Mouse (Mus musculus): ENCODE results near the gene Tmc2.

Gene Tmc2

DNA sequence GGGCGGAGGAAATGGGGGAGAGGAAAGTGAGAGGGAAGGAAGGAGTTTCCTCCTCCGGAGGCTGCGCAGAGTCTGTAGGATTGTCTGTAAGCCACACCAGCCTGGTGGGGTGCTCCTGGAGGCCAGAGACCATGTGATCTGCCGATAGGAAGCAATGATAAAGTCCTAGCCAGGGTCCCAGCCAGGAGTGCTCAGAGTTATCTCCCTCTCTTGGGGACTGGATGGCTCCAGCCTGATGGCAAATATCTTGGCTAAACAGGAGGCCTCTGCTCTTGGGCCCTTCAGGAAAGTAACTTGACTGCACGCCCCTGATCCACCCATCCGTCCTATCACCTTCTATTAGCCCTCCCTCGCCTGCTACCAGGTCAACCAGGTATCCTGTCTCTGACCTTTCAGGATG is 53.2 kb downstream of the Tmc2 start:
- no peak for DNase-seq (ENCODE audit: extremely low read depth, low read depth)

DNA sequence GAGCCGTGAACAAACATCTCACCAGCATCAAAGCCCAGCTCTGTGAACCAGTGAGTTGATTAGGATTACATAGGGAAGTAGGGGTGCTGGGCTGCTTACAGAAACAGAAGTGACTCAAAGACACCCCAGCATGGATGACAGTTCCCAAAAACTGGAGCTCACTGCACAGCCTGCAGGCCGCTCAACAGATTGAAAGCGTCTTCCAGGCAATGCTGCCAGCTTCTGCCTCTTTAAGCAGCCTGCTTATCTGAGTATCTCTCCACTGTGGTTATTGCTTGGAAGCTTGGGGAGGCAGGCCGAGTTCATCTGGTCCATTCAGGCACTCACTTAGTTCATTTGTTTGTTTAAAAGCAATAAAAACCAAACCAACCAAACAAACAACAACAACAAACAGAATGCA is 61.8 kb downstream of the Tmc2 start:
- DNase-seq (ENCODE audit: extremely low read depth, low read depth) = no peak

DNA sequence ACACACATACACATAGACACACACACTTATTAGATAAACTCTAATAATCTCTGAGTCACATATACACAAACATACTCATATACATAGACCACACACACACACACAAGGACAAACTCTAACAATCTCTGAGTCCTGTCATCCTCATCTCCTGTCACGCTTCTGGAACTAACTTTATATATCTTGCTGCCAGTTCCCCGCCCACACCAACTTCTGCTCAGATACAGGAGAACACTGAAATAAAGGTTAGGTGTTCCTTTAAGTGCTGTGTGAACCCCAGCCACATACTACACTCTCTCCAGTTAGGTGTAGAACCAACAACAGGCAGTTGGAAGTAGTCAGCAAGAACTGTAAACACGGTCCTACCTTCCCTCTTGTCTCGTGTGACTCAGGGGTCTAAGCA is 65.8 kb downstream of the Tmc2 start:
- no peak for DNase-seq (ENCODE audit: extremely low read depth, low read depth)

DNA sequence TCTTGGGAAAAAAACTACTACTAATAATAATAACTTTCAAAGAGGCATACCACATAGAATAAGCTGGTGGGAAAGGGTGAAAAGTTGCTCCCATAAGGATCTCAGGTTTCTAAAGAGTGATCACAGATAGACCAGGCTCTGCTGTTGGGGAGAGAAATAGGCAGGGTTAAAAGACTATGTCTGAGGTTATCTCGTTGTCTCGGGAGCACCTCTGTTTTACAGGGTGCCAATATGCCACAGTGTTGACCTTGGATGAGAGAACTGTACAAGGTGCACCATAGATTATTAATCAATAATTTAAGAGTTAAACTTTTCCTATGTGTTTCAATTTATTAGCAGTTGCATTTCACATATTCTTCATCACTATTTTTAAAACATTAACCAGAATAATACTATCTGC is 66.9 kb downstream of the Tmc2 start:
- no peak for DNase-seq (ENCODE audit: extremely low read depth, low read depth)

DNA sequence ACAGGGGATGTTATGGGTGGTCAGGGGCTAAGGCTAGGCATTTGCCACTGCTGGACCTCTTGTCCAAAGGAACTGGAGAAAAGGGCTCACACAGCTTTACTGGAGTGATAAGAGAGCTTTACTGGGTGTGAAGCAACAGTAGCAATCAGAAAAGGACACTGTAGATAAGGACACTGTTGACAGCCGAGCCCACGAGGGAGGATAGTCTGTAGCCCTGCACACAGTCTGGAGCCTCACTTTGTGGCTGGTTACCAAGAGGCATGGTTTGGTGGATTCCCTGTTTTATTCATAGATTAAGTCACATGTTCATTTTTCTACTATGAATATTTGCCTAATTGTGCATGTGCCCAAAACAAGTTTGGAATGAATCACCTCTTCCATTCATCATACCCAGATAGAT is 67.4 kb downstream of the Tmc2 start:
- DNase-seq (ENCODE audit: extremely low read depth, low read depth) = peak; percentile 55

DNA sequence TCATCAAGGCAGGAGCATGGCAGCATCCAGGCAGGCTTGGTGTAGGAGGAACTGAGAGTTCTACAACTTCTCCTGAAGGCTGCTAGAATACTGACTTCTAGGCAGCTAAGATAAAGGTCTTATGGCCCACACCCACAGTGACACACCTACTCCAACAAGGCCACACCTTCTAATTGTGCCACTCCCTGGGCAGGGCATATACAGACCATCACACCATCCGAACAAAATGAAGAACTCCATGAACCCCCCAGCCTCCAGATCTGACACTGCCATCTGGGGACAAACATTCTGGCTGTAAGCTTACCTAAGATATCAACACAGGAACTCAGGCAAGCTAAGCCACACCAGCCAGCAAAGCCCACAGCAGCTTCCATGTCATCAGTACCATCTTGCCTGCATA is 70.5 kb downstream of the Tmc2 start:
- DNase-seq (ENCODE audit: extremely low read depth, low read depth) = peak; percentile 76

DNA sequence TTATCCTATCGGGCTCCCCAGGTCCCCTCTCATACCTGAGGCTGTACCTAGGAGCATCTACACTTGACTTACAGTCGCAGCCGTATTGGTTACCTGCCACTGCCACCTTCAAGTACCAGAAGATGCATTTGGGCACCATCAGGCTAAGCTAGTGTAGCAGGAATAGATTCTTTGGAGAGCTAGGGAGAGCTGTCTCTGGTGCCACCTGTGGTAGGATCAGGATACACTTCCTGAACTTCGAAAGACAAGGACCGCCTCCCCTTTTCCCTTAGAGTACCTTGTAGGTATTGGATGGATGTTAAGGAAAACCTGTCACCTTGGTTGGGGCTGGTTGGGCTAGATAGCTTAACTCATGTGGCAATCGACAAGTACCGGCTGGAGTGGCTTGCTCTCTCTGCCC is 73.1 kb downstream of the Tmc2 start:
- DNase-seq (ENCODE audit: extremely low read depth, low read depth) = no peak

DNA sequence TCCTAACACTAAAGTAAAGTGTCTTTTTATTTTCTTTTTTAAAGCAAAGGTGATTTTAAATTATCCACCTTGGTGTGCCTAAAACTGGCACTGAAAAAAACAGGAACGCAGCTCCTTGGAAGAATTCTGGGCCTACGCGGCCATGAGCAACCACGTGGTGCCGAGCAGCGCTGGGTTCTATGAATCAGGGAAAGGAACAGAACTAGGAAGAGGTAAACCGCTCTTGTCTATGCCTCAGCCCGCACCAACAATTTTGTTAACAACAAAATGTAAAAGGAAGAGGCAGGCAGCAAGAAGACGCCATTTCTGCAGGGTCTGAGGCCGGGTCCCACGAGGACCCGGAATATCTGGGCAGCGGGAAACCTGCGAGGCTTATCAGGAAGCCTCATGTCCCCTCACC is 78.7 kb downstream of the Tmc2 start:
- no peak for DNase-seq (ENCODE audit: extremely low read depth, low read depth)

DNA sequence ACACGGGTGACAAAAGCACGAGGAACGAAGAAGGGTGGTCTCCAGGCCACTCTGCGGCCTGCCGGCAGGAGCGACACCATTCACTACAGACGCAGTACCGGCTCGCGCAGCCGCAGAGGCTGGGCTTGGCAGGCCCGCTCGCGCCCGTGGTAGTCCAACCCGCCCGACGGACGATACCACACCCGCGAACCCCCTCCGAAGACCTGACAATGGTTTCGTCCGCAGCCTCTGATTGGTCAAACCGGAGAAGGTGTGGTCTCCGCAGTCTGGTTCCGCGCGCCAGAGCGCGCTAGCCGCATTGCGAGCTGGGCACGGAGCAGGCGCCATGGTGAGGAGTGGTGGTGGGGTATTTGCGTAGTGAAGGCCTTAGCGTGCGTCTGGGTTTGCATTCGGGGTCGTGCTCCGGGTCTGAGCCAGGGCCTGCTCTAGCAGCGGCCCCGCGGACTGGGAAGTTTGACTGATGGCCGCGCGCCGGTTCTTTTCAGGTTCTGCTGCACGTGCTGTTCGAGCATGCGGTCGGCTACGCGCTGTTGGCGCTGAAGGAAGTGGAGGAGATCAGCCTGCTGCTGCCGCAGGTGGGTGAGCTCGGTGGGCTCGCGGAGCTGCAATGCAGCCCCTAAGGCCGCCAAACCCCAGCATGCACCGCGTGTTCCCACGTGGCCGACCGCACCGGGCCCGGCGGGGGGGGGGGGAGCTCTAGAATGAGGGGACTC is 79.3 kb downstream of the Tmc2 start, which contains the start of gene Nop56:
TSS of gene Nop56 (plus strand) at position 282 of the 713 bp plus-strand sequence.
- peak; percentile 83 for DNase-seq (ENCODE audit: extremely low read depth, low read depth)

DNA sequence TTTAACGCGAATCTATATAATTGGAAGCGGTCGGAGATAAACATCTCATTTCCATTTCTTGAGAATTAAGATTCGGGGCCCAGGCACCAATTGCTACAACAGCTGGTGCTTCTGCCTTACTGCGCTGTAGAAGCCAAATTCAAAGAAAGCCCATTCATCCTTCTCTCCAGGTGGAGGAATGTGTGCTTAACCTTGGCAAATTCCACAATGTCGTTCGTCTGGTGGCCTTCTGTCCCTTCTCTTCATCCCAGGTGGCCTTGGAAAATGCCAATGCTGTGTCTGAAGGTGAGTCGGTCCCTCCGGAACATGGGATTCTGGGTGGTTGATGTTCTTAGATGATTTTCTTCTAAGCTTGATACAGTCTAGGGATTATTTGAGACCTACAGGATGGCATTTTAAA is 79.9 kb downstream of the Tmc2 start:
- DNase-seq (ENCODE audit: extremely low read depth, low read depth) = no peak

DNA sequence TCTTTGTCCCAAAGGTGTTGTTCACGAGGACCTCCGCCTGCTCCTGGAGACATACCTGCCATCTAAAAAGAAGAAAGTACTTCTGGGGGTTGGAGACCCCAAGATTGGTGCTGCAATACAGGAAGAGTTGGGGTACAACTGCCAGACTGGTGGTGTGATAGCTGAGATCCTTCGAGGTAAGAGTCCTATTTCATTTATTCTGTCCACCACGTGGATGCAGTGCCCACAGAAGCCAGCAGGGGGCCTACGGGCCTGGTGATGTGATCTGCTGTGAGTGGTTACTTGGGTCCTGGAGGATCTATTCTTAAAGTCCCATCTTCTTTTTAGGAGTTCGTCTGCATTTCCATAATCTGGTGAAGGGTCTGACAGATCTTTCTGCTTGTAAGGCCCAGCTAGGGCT is 80.7 kb downstream of the Tmc2 start:
- DNase-seq (ENCODE audit: extremely low read depth, low read depth) = peak; percentile 70

DNA sequence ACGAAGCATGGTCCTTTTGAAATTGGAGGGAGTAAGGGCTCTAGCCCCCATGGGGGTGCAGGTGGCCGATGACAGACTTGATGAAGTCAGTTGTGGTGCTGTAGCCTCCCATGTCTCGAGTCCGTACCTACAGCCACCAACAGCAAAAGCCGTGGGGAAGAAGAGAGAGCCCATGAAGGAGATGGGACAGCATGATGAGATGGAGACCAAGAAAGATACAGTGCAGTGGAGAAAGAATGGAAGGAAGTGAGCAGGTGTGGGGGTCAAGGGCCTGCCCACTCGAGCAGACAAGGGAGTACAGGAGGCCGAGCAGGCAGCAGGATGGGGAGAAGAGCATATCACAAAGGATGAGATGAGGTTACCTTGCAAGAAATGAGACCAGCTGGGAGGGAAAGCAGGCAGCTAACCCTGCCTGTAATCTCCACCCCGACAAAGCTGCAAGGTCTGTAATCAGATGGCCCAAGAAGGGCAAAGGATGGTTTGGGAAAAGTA is 84.7 kb downstream of the Tmc2 start:
- DNase-seq (ENCODE audit: extremely low read depth, low read depth) = no peak

DNA sequence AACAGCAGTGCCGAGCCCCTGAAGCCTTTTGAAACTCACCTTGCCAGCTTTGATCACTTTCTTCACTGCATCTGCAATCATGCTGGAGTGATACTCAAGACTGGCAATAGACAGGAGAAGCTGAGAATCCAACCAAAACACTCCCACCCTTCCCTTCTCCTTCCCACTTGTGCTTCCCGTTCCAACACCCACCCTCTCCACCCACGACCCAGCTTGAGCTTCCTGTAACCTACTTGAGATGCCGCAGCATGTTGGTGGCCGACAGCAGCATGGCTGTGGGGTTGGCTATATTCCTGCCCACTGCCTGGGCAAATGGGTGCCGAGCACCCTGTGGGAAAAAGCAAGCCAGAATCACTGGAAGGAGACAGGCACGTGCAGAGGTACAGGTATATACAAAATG is 85.2 kb downstream of the Tmc2 start:
- DNase-seq (ENCODE audit: extremely low read depth, low read depth) = no peak

DNA sequence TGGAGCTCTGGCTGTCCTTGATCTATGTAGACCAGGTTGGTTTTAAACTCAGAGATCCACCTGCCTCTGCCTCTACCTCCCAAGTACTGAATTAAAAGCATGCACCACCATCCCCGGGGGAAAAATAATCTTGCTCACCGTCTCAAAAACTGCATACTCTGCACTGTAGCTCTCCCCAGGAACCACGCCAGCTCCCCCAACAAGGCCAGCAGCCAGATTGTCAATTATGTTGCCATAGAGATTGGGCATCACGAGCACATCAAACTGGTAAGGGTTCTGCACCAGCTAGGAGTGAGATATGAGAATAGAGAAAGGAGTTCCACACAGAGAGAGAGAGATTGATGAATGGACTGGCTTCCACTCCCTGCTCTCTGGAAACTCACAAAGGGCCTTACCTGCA is 85.8 kb downstream of the Tmc2 start:
- DNase-seq (ENCODE audit: extremely low read depth, low read depth) = no peak

DNA sequence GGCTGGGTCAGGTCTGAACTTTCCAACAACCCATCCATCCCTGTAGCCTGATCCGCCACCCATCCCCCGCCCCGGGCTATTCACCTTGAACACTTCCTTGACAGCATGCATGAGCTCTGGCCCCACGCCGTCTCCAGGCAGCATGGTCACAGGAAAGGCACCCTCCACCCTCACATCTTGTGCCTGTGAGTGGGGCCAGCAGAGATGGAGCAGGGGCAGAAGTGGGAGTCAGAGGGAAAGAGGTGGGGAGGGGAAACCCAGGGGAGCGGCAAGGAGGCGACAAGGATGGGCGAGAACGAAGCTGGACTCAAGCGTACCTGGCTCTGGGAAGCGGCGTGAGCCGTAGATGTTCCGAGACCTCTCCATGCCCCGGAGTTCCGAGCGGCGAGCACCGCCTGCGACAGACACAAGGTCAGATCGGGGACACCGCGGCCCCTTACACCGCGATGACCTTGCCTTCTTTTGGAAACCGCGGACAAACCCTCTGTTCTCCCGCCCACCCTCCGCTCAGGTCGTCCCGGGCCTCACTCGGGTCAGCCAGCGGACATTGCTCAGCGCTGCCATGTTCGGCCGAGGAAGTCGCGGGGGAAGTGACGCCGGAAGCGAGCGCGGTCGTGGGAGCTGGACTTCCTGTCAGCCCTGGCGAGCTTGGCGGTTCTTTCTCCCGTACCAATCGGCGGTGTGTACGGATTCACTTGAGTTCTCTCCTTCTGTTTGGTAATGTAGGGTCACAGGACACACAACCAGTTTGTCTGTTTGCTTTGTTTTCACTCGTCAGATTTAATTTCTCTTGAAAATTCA is 89.1 kb downstream of the Tmc2 start, which contains the start of gene Idh3b:
TSS of gene Idh3b (minus strand) at position 694 of the 801 bp plus-strand sequence.
- peak; percentile 61 for DNase-seq (ENCODE audit: extremely low read depth, low read depth)

DNA sequence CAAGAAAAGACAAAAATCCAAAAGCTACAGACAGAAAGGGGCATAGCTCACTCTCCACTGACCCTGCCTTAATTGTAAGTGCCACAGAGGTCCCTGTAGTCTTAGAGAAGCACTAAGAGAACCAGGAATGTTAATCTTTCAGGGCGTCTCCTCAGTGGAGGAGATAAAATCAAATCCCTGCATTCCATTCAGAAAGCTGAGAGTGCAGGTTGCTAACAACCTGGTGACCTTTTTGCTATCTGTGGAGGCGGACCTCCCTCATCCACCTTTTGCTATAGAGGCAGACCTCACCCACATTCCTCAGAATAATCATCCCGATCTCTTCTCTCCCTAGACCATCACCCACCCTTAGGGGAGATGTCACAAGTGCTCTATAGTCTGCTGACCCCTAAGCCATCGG is 94.1 kb downstream of the Tmc2 start:
- DNase-seq (ENCODE audit: extremely low read depth, low read depth) = no peak

DNA sequence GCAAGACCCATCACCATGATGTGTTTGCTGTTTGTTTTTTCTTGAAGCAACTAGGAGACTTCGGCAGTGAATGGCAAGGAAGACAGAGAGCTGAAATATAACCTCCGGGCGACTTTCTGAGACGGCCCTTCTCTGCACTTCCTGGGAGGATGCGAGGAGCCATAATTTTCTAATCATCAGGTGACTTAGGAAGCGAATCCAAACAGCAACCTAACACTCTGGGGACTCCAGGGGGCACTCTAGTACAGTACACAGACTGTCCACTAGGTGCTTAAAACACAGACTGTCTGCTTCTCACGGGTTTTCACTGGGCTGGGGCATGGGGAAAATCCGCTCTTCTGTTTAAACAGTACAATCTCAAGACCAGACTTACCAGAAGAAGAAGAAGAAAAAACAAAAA is 96.4 kb downstream of the Tmc2 start:
- no peak for DNase-seq (ENCODE audit: extremely low read depth, low read depth)

DNA sequence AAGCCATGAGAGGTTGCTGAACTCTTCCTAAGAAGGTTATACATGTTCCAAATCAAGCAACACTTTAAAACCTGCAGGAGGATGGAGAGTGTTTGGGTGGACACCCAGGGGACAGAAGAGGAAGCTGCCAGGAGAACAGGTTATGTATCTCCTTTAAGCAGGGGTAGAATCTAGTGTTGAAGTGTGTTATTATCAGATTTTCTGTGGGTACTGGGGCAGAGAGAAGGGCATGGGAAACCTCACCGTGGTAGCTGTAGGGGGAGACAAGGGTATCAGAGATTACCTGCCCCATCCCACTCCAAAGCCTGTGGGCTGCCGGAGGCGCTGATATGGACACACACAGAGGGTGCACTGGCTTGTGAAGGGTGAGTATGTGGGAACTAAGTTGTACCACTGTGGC is 98.0 kb downstream of the Tmc2 start:
- no peak for DNase-seq (ENCODE audit: extremely low read depth, low read depth)

DNA sequence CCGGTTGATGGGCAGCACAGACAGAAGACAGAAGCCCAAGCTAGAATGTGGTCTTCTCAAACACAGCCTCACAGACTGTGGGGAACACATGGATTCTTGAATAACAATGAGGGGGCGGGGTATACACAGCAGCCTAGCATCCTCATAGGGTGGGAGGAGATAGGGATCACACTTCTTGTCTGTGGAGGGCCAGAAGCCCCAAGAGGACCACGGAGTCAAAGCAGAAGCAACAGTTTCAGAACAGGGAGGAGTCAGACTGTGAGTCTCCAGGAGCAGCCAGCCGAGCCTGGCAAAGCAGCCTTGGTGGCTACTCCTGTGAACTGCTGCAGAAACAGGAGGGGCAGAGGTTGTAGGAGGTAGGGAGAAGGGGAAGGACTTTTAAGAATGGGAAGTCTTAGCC is 98.5 kb downstream of the Tmc2 start:
- DNase-seq (ENCODE audit: extremely low read depth, low read depth) = peak; percentile 84

DNA sequence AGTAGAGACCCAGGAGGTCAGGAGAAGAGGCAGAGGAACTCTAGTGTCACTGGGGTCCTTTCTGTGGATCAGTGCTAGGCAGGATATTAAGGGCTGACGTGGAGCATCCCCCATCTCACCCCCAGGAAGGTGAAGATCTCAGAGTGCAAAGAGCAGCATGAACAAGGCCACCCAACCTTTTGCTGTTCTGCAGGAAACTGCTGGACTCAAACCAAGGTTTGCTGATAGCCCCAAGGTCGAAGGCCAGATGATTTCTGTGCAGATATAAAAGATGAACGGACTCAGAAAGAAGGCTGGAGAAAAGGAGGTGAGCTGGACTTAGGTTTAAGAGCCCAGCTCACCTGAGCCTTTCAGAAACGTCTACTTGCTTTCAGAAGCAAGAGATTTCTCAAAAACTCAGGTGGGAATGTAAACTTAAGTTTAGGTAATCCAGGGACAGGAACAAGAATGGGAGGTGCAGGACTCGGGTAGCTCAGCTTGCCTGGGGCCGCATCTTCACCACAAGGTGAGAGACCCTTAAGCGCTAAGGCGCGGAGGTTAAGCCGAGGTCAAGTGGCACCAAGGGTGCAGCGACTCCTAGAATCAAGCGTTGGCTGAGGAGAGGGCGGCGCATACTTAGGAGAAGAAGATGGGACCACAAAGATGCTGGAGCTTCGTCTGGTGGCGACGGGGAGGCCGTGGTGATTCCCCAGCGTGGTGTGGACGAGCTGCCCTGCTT is 99.4 kb downstream of the Tmc2 start:
- DNase-seq (ENCODE audit: extremely low read depth, low read depth) = no peak

DNA sequence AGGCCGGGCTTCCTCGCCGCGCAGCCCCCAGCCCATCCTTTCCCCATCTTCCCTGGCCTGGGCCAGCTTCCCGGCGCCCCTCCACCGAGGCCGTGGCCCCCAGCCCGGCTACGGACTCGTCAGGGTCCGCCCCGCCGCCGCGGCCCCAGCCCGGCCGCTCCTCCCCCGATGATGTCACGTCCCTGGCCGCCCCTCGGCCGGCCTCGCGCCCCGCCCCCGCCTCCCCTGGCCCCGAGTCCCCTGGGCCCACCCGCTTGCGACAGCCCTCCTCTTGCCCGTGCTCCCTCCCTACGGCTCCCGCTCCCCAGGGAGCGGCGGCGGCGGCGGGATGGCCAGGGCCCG is 99.9 kb downstream of the Tmc2 start, which contains the start of gene Ebf4:
TSS of gene Ebf4 (plus strand) at position 234 of the 342 bp plus-strand sequence.
- DNase-seq (ENCODE audit: extremely low read depth, low read depth) = no peak
